Mouse (Mus musculus): ENCODE measurements around the gene Grip2.
A peak's percentile ranks its signal among the peaks of the same experiment; 100 is the strongest.

The Grip2 gene

GRCm38 (mm10) chr6:91827016-91827570 is at the start of gene Grip2:
Grip2 (minus strand) TSS chr6:91827250.
- DNase-seq (ENCODE audit: low read depth, low spot score) = peak; percentile 1
- no peaks in the 10 kb centered on the region for H3K36me3 ChIP-seq (ENCODE audit: control insufficient read depth, insufficient read depth, low read length, poor library complexity, severe bottlenecking)
- H3K27me3 ChIP-seq (ENCODE audit: control insufficient read depth, insufficient read depth, low read length, poor library complexity, severe bottlenecking) = no peaks in the 10 kb centered on the region

DNA sequence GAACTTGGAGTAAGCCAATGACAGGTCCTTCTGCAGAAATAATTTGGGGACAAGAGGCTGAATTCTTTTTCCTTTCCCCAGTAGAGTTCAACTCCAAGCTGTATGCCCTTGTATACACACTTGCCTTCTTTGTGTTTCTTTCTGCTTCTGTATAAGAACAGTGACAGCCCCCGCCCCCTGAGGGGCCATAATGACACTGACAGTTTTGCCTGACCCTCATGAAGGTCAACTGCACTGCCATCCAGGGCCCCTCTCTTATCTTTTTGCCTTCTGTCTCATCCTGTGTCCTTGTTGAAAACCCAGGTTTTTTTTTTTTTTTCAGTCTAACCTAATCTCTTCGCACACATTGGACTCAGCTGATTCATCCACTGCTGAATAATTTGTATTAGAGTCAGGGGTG is 45.7 kb upstream of the Grip2 start:
- DNase-seq (ENCODE audit: low read depth, low spot score) = no peak
- H3K27me3 ChIP-seq (ENCODE audit: control insufficient read depth, insufficient read depth, low read length, poor library complexity, severe bottlenecking) = no peaks in the 10 kb centered on the region
- H3K36me3 ChIP-seq (ENCODE audit: control insufficient read depth, insufficient read depth, low read length, poor library complexity, severe bottlenecking) = no peaks in the 10 kb centered on the region

GRCm38 (mm10) chr6:91868091-91868490 is 41.0 kb upstream of the Grip2 start:
- Histone ChIP-seq H3K36me3 (ENCODE audit: control insufficient read depth, insufficient read depth, low read length, poor library complexity, severe bottlenecking) (no peaks in the 10 kb centered on the region), H3K27me3 (ENCODE audit: control insufficient read depth, insufficient read depth, low read length, poor library complexity, severe bottlenecking) (no peaks in the 10 kb centered on the region)
- DNase-seq (ENCODE audit: low read depth, low spot score) = no peak

DNA sequence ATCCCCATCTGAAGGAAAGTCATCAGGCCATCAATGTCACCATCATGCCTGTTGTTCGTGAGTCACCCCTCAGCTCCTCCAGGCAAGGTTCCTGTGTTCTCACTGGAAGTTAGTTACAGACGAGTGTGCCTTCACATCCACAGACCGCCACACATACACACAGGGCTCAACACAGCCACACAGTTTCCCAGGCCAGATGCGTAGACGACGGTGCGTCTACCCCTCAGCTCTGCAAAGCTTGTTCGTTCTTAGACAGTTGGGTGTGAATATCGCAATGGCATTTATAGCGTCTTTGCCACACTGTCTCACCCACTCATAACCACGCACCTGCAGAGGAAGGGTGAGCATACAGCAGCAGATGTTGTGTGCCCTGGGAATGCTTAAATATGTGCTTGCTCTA is 38.6 kb upstream of the Grip2 start:
- Histone ChIP-seq H3K27me3 (ENCODE audit: control insufficient read depth, insufficient read depth, low read length, poor library complexity, severe bottlenecking) (no peaks in the 10 kb centered on the region), H3K36me3 (ENCODE audit: control insufficient read depth, insufficient read depth, low read length, poor library complexity, severe bottlenecking) (no peaks in the 10 kb centered on the region)
- DNase-seq (ENCODE audit: low read depth, low spot score) = no peak

- no peak for DNase-seq (ENCODE audit: low read depth, low spot score)
- Histone ChIP-seq H3K27me3 (ENCODE audit: control insufficient read depth, insufficient read depth, low read length, poor library complexity, severe bottlenecking) (no peaks in the 10 kb centered on the region), H3K36me3 (ENCODE audit: control insufficient read depth, insufficient read depth, low read length, poor library complexity, severe bottlenecking) (no peaks in the 10 kb centered on the region)
These were observed 37.5 kb upstream of the Grip2 start for GRCm38 (mm10) chr6:91864595-91864994.

GRCm38 (mm10) chr6:91862848-91863247 is 35.8 kb upstream of the Grip2 start:
- Histone ChIP-seq H3K36me3 (ENCODE audit: control insufficient read depth, insufficient read depth, low read length, poor library complexity, severe bottlenecking) (no peaks in the 10 kb centered on the region), H3K27me3 (ENCODE audit: control insufficient read depth, insufficient read depth, low read length, poor library complexity, severe bottlenecking) (no peaks in the 10 kb centered on the region)
- DNase-seq (ENCODE audit: low read depth, low spot score) = no peak

DNA sequence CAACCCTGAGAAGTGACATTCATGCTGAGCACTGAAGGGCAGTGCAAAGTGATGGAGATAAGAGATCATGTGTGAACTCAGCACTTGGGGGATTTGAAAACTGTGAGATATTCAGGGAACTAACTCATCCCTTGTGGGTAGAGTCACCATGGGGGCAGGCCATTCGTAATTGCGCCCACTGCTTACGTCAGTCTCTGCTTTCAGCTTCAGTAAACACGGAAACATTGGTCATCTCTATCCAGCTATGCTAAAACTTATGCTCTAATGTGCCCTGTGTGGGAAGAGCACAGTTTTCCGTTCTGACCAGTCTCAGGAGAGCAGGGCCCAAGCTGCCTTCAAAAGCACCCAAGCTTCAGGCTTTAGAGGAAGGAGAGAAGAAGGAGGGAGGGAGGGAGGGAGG is 31.3 kb upstream of the Grip2 start:
- no peak for DNase-seq (ENCODE audit: low read depth, low spot score)
- no peaks in the 10 kb centered on the region for H3K27me3 ChIP-seq (ENCODE audit: control insufficient read depth, insufficient read depth, low read length, poor library complexity, severe bottlenecking)
- no peaks in the 10 kb centered on the region for H3K36me3 ChIP-seq (ENCODE audit: control insufficient read depth, insufficient read depth, low read length, poor library complexity, severe bottlenecking)

- DNase-seq (ENCODE audit: low read depth, low spot score) = peak; percentile 31
- Histone ChIP-seq H3K36me3 (ENCODE audit: control insufficient read depth, insufficient read depth, low read length, poor library complexity, severe bottlenecking) (no peaks in the 10 kb centered on the region), H3K27me3 (ENCODE audit: control insufficient read depth, insufficient read depth, low read length, poor library complexity, severe bottlenecking) (no peaks in the 10 kb centered on the region)
These were observed 25.5 kb upstream of the Grip2 start for GRCm38 (mm10) chr6:91852550-91852949.

- Histone ChIP-seq H3K27me3 (ENCODE audit: control insufficient read depth, insufficient read depth, low read length, poor library complexity, severe bottlenecking) (no peaks in the 10 kb centered on the region), H3K36me3 (ENCODE audit: control insufficient read depth, insufficient read depth, low read length, poor library complexity, severe bottlenecking) (no peaks in the 10 kb centered on the region)
- no peak for DNase-seq (ENCODE audit: low read depth, low spot score)
These were observed 16.6 kb upstream of the Grip2 start for GRCm38 (mm10) chr6:91843628-91844153.

GRCm38 (mm10) chr6:91842897-91843627 is 16.0 kb upstream of the Grip2 start:
- H3K36me3 ChIP-seq (ENCODE audit: control insufficient read depth, insufficient read depth, low read length, poor library complexity, severe bottlenecking) = no peaks in the 10 kb centered on the region
- H3K27me3 ChIP-seq (ENCODE audit: control insufficient read depth, insufficient read depth, low read length, poor library complexity, severe bottlenecking) = no peaks in the 10 kb centered on the region
- DNase-seq (ENCODE audit: low read depth, low spot score) = no peak

DNA sequence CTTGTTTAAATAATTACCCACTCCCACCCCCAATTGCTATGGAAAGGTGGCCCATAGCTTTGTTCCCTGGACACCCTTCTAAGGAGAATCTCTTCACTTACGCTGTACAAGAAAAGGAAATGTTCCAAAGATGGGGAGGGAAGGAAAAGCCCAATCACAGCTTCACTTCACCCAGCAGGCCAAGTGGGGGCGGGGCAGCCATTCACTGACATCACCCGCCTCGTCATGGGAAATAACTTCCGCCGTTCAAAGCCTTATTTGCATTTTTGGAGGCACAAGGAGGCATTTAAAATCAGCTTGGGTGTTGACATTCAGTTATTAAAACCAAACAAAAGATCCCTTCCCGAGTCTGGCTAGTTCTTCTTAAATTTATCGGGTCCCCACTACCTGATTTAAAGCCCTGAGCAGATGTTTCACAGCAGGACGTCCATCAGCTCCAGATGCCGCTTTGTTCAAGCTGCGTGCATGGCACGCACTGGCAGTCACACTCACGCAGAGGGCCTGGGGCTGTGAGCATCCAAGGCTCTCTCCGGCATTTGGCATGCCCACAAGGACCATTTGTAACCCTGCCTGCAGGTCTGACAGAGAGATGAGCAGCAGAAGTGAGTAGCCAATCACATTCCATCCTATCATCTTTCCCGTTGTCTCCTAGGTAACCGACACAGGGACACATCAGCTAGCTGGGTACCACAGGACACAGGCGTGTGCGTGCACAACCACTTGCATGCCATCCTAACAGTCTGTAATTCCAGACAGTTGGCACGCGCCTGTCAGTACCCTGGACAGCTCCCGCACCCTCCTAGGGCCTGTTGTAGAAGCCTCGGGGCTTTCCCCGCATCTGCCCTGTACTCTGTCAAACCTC is 12.2 kb upstream of the Grip2 start:
- Histone ChIP-seq H3K36me3 (ENCODE audit: control insufficient read depth, insufficient read depth, low read length, poor library complexity, severe bottlenecking) (no peaks in the 10 kb centered on the region), H3K27me3 (ENCODE audit: control insufficient read depth, insufficient read depth, low read length, poor library complexity, severe bottlenecking) (no peaks in the 10 kb centered on the region)
- peak; percentile 32 for DNase-seq (ENCODE audit: low read depth, low spot score)

GRCm38 (mm10) chr6:91832863-91833440 is 5.9 kb upstream of the Grip2 start:
- no peaks in the 10 kb centered on the region for H3K36me3 ChIP-seq (ENCODE audit: control insufficient read depth, insufficient read depth, low read length, poor library complexity, severe bottlenecking)
- no peaks in the 10 kb centered on the region for H3K27me3 ChIP-seq (ENCODE audit: control insufficient read depth, insufficient read depth, low read length, poor library complexity, severe bottlenecking)
- no peak for DNase-seq (ENCODE audit: low read depth, low spot score)

DNA sequence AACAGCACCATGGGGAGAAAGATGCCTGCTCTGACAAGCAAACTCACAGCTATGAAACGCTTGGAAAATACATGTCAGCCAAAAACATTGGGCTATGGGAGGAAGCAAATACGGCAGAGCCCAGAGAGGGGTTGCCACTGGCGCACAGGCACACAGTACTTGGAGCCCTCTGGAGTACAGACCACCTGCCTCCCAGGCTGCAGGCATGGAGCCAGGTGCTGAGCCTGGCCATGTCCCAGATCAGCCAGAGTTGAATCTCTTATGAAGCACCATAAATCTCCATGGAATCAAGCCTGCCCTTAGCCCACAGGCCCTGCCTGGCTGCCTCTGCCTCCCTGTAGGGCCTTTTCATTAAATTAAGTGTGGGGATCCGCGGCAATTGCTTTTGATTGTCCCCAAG is 876 bp upstream of the Grip2 start:
- Histone ChIP-seq H3K36me3 (ENCODE audit: control insufficient read depth, insufficient read depth, low read length, poor library complexity, severe bottlenecking) (no peaks in the 10 kb centered on the region), H3K27me3 (ENCODE audit: control insufficient read depth, insufficient read depth, low read length, poor library complexity, severe bottlenecking) (no peaks in the 10 kb centered on the region)
- DNase-seq (ENCODE audit: low read depth, low spot score) = no peak

DNA sequence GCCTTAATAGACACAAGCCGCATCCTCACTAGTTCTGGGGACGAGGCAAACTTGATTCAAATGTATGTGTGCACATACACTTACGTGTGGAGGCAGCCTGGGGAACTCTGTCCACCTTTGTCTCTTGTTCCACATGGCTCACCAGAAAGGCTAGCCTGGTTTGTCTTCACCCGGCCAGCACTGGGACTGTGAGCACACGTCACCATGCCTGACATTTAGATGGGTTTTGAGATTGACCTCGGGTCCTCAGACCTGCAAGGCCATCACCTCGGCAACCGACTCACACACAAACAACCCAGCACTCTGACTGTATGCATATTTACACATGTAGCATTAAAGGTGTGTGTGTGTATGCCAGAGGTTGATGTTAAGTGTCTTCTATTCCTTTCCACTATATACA is 8.8 kb downstream of the Grip2 start:
- Histone ChIP-seq H3K27me3 (ENCODE audit: control insufficient read depth, insufficient read depth, low read length, poor library complexity, severe bottlenecking) (no peaks in the 10 kb centered on the region), H3K36me3 (ENCODE audit: control insufficient read depth, insufficient read depth, low read length, poor library complexity, severe bottlenecking) (no peaks in the 10 kb centered on the region)
- DNase-seq (ENCODE audit: low read depth, low spot score) = no peak

DNA sequence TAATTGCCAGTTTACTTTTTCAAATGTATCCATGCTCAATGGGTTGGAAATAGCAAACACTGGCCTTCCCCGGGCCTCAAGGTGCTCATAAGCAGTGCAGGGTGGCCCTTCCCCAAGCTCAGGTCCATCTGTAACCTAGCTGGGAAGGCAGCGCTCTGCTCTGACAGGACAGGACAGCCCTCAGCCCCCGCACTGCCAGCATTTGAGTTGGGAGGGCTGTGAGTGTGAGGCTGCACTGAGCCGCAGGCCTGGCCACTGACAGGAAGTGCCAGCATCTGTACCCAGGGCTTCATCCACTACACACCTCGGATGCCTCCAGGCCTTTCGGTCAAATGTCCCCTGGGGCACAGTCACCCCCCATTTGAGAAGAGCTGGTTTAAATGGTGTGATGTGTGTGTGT is 11.1 kb downstream of the Grip2 start:
- Histone ChIP-seq H3K36me3 (ENCODE audit: control insufficient read depth, insufficient read depth, low read length, poor library complexity, severe bottlenecking) (no peaks in the 10 kb centered on the region), H3K27me3 (ENCODE audit: control insufficient read depth, insufficient read depth, low read length, poor library complexity, severe bottlenecking) (no peaks in the 10 kb centered on the region)
- DNase-seq (ENCODE audit: low read depth, low spot score) = no peak

All from splenic B cell, adult 2 months (primary cell).